Mouse (Mus musculus) heart, adult 2 months (tissue): ENCODE measurements around the gene Hbb-bh1. TPM values are rescaled to one million over a fixed set of nuclear protein-coding genes. Genes with fewer than 3 reads are reported as not detected.

Experiments used
- DNase-seq, 2 experiments: peaks; one replicate each; pipeline ENCODE4 v3.0.0; 2021
- H3K27ac ChIP-seq: fragments of 200-600 bp; 2 replicates; pipeline ENCODE4 v1.8.1; 2022
- H3K27me3 ChIP-seq: fragments of 200-500 bp; 2 replicates; pipeline ENCODE4 v1.6.1; 2012; ENCODE audit warnings: mild to moderate bottlenecking, low read length, inconsistent platforms, mixed read lengths; ENCODE audit not compliant: control insufficient read depth, insufficient read depth
- H3K36me3 ChIP-seq: fragments of 200-500 bp; 2 replicates; pipeline ENCODE4 v1.6.1; 2012; ENCODE audit warnings: low read length, inconsistent platforms; ENCODE audit not compliant: control insufficient read depth, insufficient read depth
- H3K4me1 ChIP-seq: fragments of 200-500 bp; 2 replicates; pipeline ENCODE4 v1.6.1; 2011; ENCODE audit warnings: low read length; ENCODE audit not compliant: control insufficient read depth, insufficient read depth
- H3K4me3 ChIP-seq: fragments of 200-600 bp; 2 replicates; pipeline ENCODE4 v1.8.1; 2022
- H3K79me2 ChIP-seq: fragments of 200-500 bp; replicated peaks from 2 replicates; pipeline ENCODE4 v1.6.1; 2012; ENCODE audit warnings: mild to moderate bottlenecking, inconsistent platforms, low read length, moderate library complexity, mixed read lengths; ENCODE audit not compliant: control insufficient read depth, insufficient read depth
- H3K9ac ChIP-seq: fragments of 200-500 bp; 2 replicates; pipeline ENCODE4 v1.6.1; 2012; ENCODE audit warnings: low read depth, mild to moderate bottlenecking, control low read depth, inconsistent platforms, low read length, mixed read lengths
- CTCF ChIP-seq: fragments of 200-600 bp; IDR thresholded peaks from 2 replicates; pipeline ENCODE4 v1.8.1; 2022; ENCODE audit warnings: antibody characterized with exemption, mild to moderate bottlenecking, moderate library complexity
- EP300 ChIP-seq: fragments of 200-500 bp; IDR thresholded peaks from 2 replicates; pipeline ENCODE4 v1.6.1; 2011; ENCODE audit warnings: low read depth, low read length, control low read depth; ENCODE audit not compliant: insufficient read depth
- POLR2A ChIP-seq: fragments of 200-500 bp; IDR thresholded peaks from 2 replicates; pipeline ENCODE4 v1.6.1; 2011; ENCODE audit warnings: mild to moderate bottlenecking, low read depth, low read length, control low read depth; ENCODE audit not compliant: insufficient read depth
- WGBS: fragments of 180-500 bp; shearing (Covaris S2); methylation state at CpG from one replicate; pipeline ENCODE4 v1.1.7; 2018; 5-methylcytosine and 5-hydroxymethylcytosine counted together
- intact Hi-C: fragments of 180-260 bp; cut with DNase I; formaldehyde crosslinking; loops from one replicate; pipeline ENCODE4 v1.15.1; 2025
- polyA plus RNA-seq: library from polyadenylated mRNA; depleted of rRNA; stranded (reverse); fragments of >200 nt; gene quantifications from 2 replicates; pipeline ENCODE4 v1.2.3, GENCODE M21; 2012; rRNA removed
- total RNA-seq, 2 experiments: library from RNA; stranded (reverse); gene quantifications; 2 replicates each; pipeline ENCODE4 v1.2.3; 2021

Hbb-bh1 gene
- total and polyA plus RNA-seq, 3 experiments: not detected

GRCm38 (mm10) chr7:103792669-103793388 lies 50.1 kb downstream of the Hbb-bh1 start:
- H3K79me2 ChIP-seq: no peaks in the 10 kb centered on the region
- TF ChIP-seq CTCF (peak; percentile 46), EP300 (no peak)
- no peak overlapping the region for H3K4me3 ChIP-seq
- no peak for DNase-seq
- intact Hi-C loops: loop anchor here (5.0 kb wide), 1 partner anchor 79 kb away; no protein-coding TSS in a partner anchor
- H3K27ac ChIP-seq: no peak overlapping the region
- no peak overlapping the region for H3K9ac ChIP-seq
- H3K27me3 ChIP-seq: no peaks in the 10 kb centered on the region
- H3K4me1 ChIP-seq: no peaks in the 10 kb centered on the region
- WGBS: 24% methylated on average over 4 of the region's 4 CpGs
- no peaks in the 10 kb centered on the region for H3K36me3 ChIP-seq

DNA sequence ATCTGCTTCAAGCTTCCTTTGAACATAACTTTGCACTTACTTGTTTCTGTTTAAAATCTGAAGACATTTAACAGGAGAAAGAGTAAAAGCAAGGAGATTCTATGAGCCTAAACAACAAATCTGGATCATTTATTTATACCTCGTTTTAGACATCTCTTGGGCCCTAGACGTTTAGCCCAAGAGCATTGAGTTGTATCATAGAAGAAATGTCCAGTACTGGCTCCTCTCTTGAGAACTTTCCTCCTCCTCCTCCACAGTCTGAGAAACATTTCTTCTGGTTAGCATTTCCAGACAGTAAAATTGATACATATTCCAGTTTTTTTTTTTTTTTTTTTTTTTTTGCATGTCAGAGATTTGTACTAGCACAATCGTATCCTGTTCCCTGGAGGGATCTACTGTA lies 51.2 kb downstream of the Hbb-bh1 start, which contains the start of gene Olfr67:
Gene Olfr67, minus strand, starts transcription at position 101 of the 400 bp plus-strand sequence.
- DNase-seq: no peak
- Histone ChIP-seq H3K36me3 (no peaks in the 10 kb centered on the region), H3K4me3 (no peak within 1 kb of the TSS), H3K79me2 (no peaks in the 10 kb centered on the region), H3K9ac (no peak within 1 kb of the TSS), H3K4me1 (no peaks in the 10 kb centered on the region), H3K27me3 (no peaks in the 10 kb centered on the region), H3K27ac (no peak within 1 kb of the TSS)
- intact Hi-C loops: loop anchor here (5.0 kb wide), 1 partner anchor 81 kb away; no protein-coding TSS in a partner anchor
- TF ChIP-seq EP300 (no peak), CTCF (no peak), POLR2A (no peak)
- 51% methylated on average over 3 of the region's 3 CpGs for WGBS

Other genes starting within 250 kb of the Hbb-bh1 start
Only the 30 nearest of the 32 such genes appear.
- gene Olfr620, start 230.6 kb downstream of the Hbb-bh1 start, total RNA-seq: not detected
- not detected in 2 replicates for gene Olfr620, start 230.6 kb downstream of the Hbb-bh1 start, polyA plus RNA-seq
- not detected for gene Olfr622, start 200.5 kb downstream of the Hbb-bh1 start, total RNA-seq
- not detected in 2 replicates for gene Olfr622, start 200.5 kb downstream of the Hbb-bh1 start, polyA plus RNA-seq
- gene Olfr623, start 179.5 kb downstream of the Hbb-bh1 start, total RNA-seq: not detected
- not detected in 2 replicates for gene Olfr623, start 179.5 kb downstream of the Hbb-bh1 start, polyA plus RNA-seq
- not detected for gene Olfr624, start 172.0 kb downstream of the Hbb-bh1 start, total RNA-seq
- 0.03 TPM in 1 of 2 replicates, not detected in the other for gene Olfr624, start 172.0 kb downstream of the Hbb-bh1 start, polyA plus RNA-seq
- gene Olfr625-ps1, start 160.4 kb downstream of the Hbb-bh1 start, total RNA-seq: not detected
- not detected in 2 replicates for gene Olfr625-ps1, start 160.4 kb downstream of the Hbb-bh1 start, polyA plus RNA-seq
- not detected for gene Olfr243, start 128.5 kb downstream of the Hbb-bh1 start, total RNA-seq
- gene Olfr243, start 128.5 kb downstream of the Hbb-bh1 start, polyA plus RNA-seq: not detected in 2 replicates
- gene Olfr628, start 112.8 kb downstream of the Hbb-bh1 start, total RNA-seq: not detected
- gene Olfr628, start 112.8 kb downstream of the Hbb-bh1 start, polyA plus RNA-seq: not detected in 2 replicates
- gene Olfr629, start 98.2 kb downstream of the Hbb-bh1 start, total RNA-seq: not detected
- gene Olfr629, start 98.2 kb downstream of the Hbb-bh1 start, polyA plus RNA-seq: not detected in 2 replicates
- gene Olfr630, start 85.8 kb downstream of the Hbb-bh1 start, total RNA-seq: not detected
- gene Olfr630, start 85.8 kb downstream of the Hbb-bh1 start, polyA plus RNA-seq: not detected in 2 replicates
- not detected for gene Olfr69, start 71.6 kb downstream of the Hbb-bh1 start, total RNA-seq
- not detected in 2 replicates for gene Olfr69, start 71.6 kb downstream of the Hbb-bh1 start, polyA plus RNA-seq
- gene Olfr68, start 63.5 kb downstream of the Hbb-bh1 start, total RNA-seq: not detected
- gene Olfr68, start 63.5 kb downstream of the Hbb-bh1 start, polyA plus RNA-seq: not detected in 2 replicates
- not detected for gene Olfr67, start 51.3 kb downstream of the Hbb-bh1 start, total RNA-seq
- gene Olfr67, start 51.3 kb downstream of the Hbb-bh1 start, polyA plus RNA-seq: not detected in 2 replicates
- gene Hbb-bt, start 29.2 kb downstream of the Hbb-bh1 start, total RNA-seq: 1,000 to 10,000 TPM in 1 of 2 experiments, 100 to 1,000 TPM in 1; 558 to 4,688 TPM
- gene Hbb-bt, start 29.2 kb downstream of the Hbb-bh1 start, polyA plus RNA-seq: 954 and 7,998 TPM in 2 replicates
- gene Hbb-bs, start 15.1 kb downstream of the Hbb-bh1 start, total RNA-seq: over 10,000 TPM in 1 of 2 experiments, 1,000 to 10,000 TPM in 1; 5,780 to 41,164 TPM
- gene Hbb-bs, start 15.1 kb downstream of the Hbb-bh1 start, polyA plus RNA-seq: 10,215 and 68,774 TPM in 2 replicates
- gene Hbb-bh2, start 2.6 kb downstream of the Hbb-bh1 start, total RNA-seq: not detected
- not detected in 2 replicates for gene Hbb-bh2, start 2.6 kb downstream of the Hbb-bh1 start, polyA plus RNA-seq
- not detected for gene Hbb-y, start 10.1 kb upstream of the Hbb-bh1 start, total RNA-seq
- not detected in 2 replicates for gene Hbb-y, start 10.1 kb upstream of the Hbb-bh1 start, polyA plus RNA-seq
- not detected for gene Olfr66, start 43.1 kb upstream of the Hbb-bh1 start, total RNA-seq
- gene Olfr66, start 43.1 kb upstream of the Hbb-bh1 start, polyA plus RNA-seq: not detected in 2 replicates
- gene Olfr64, start 51.3 kb upstream of the Hbb-bh1 start, total RNA-seq: not detected
- not detected in 2 replicates for gene Olfr64, start 51.3 kb upstream of the Hbb-bh1 start, polyA plus RNA-seq
- gene Olfr65, start 60.3 kb upstream of the Hbb-bh1 start, total RNA-seq: not detected
- not detected in 2 replicates for gene Olfr65, start 60.3 kb upstream of the Hbb-bh1 start, polyA plus RNA-seq
- not detected for gene Olfr631, start 85.7 kb upstream of the Hbb-bh1 start, total RNA-seq
- gene Olfr631, start 85.7 kb upstream of the Hbb-bh1 start, polyA plus RNA-seq: not detected in 2 replicates
- not detected for gene Olfr632, start 91.2 kb upstream of the Hbb-bh1 start, total RNA-seq
- not detected in 2 replicates for gene Olfr632, start 91.2 kb upstream of the Hbb-bh1 start, polyA plus RNA-seq
- not detected for gene Olfr633, start 101.3 kb upstream of the Hbb-bh1 start, total RNA-seq
- gene Olfr633, start 101.3 kb upstream of the Hbb-bh1 start, polyA plus RNA-seq: not detected in 2 replicates
- not detected for gene Olfr635, start 128.0 kb upstream of the Hbb-bh1 start, total RNA-seq
- not detected in 2 replicates for gene Olfr635, start 128.0 kb upstream of the Hbb-bh1 start, polyA plus RNA-seq
- not detected for gene Olfr638, start 155.6 kb upstream of the Hbb-bh1 start, total RNA-seq
- not detected in 2 replicates for gene Olfr638, start 155.6 kb upstream of the Hbb-bh1 start, polyA plus RNA-seq
- gene Olfr639, start 174.1 kb upstream of the Hbb-bh1 start, total RNA-seq: under 1 TPM in 1 of 2 experiments, not detected in 1; 0.02 TPM
- gene Olfr639, start 174.1 kb upstream of the Hbb-bh1 start, polyA plus RNA-seq: not detected in 2 replicates
- gene Olfr640, start 182.4 kb upstream of the Hbb-bh1 start, total RNA-seq: not detected
- gene Olfr640, start 182.4 kb upstream of the Hbb-bh1 start, polyA plus RNA-seq: not detected in 2 replicates
- not detected for gene Olfr641, start 192.3 kb upstream of the Hbb-bh1 start, total RNA-seq
- not detected in 2 replicates for gene Olfr641, start 192.3 kb upstream of the Hbb-bh1 start, polyA plus RNA-seq
- not detected for gene Olfr642, start 209.5 kb upstream of the Hbb-bh1 start, total RNA-seq
- gene Olfr642, start 209.5 kb upstream of the Hbb-bh1 start, polyA plus RNA-seq: not detected in 2 replicates
- gene 4930516K23Rik, start 218.3 kb upstream of the Hbb-bh1 start, total RNA-seq: not detected
- not detected in 2 replicates for gene 4930516K23Rik, start 218.3 kb upstream of the Hbb-bh1 start, polyA plus RNA-seq
- not detected for gene Olfr644, start 228.7 kb upstream of the Hbb-bh1 start, total RNA-seq
- gene Olfr644, start 228.7 kb upstream of the Hbb-bh1 start, polyA plus RNA-seq: not detected in 2 replicates